Mouse (Mus musculus) liver, adult (tissue): ENCODE measurements around the gene Cops7a.

Experiments
- GATA4 ChIP-seq: IDR thresholded peaks from 2 replicates; pipeline ENCODE4 v1.6.1; 2014; ENCODE audit warnings: mild to moderate bottlenecking, low read length; ENCODE audit not compliant: insufficient replicate concordance

The Cops7a gene

GRCm38 (mm10) chr6:124916695-124917517 lies 48.4 kb downstream of the Cops7a start:
- no peak for TF ChIP-seq GATA4

- no peak for TF ChIP-seq GATA4
These were observed 49.2 kb downstream of the Cops7a start for GRCm38 (mm10) chr6:124915942-124916694.

DNA sequence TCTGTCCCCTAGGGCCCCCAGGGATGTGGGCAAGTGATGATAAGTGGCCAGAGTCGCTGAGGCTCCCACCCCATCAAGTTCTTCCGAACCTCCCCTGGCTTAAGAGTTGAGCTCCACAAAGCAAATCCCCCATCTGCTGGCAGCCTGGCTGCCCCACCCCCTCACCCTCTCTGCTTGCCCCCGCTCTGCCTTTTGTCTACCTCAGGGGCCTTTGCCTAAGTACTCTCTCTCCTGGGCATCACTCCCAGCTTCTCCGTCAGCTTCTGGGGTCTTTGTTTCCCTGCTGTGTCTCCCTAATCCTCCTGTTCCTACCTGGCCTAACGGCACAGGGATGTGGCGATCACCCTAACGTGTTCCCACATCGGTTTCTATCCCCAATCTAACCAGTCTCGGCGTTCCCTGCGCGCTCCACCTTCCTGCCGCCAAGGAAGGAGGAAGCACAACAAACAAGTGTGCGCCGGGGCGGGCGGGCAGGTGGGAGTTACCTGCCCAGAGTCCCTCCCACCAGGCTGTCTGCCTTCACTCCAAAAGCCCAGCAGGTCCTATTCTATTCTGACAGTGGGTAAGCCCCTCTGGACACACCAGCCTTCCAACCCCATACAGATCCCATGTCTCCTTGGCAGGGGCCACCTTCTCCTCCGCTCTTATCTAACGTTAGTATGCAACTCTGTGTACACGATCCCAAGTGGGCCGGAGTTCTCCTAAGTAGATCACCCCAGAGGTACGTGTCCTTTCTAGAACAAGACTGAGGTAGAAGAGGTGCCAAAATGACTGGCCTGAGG lies 50.0 kb downstream of the Cops7a start:
- no peak for TF ChIP-seq GATA4

DNA sequence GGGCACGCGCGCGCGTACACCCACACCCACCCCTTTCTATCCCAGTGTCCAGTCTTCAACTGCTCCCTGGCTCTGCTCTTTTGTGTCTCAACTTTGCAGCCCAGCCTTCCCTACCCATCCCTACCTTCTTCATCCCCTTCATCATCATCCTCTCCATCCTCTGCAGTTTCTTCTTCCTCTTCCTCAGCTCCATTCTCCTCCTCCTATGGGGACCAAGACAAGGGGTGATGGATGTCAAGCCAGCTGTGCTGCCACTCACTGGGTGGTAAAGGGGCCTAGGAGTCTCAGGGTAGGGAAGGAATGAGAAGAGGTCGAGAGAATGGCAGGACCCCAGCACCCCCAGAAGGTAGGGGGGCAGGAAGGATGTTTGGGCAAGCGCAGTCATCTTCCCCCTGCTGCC lies 50.8 kb downstream of the Cops7a start:
- TF ChIP-seq GATA4: no peak

GRCm38 (mm10) chr6:124913721-124914285 lies 51.5 kb downstream of the Cops7a start:
- TF ChIP-seq GATA4: no peak

GRCm38 (mm10) chr6:124913214-124913613 lies 52.1 kb downstream of the Cops7a start:
- TF ChIP-seq GATA4: no peak

GRCm38 (mm10) chr6:124911533-124912218 lies 53.7 kb downstream of the Cops7a start, which contains the start of gene Lag3:
Gene Lag3, minus strand, starts transcription at chr6:124911705.
- no peak for TF ChIP-seq GATA4

DNA sequence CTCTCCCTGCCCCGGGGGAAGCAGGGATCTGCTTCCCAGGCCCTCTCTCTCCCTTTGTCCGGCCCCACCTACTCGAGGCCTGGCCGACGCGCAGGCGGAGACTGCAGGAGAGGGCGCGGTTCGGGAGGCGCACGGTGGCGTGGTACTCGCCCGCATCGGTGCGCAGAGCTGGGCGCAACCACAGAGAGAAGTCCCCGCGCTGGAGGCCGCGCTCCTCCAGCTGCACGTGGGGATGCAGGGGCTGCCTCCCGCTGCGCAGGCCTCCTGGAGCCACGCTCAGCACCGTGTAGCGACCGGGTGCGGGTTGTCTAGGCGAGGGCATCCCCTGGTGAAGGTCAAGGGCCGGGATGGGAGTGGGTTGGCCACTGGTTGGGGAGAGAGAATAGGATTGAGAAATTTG lies 55.3 kb downstream of the Cops7a start:
- no peak for TF ChIP-seq GATA4
